ENCODE assay signal across 26 mouse cellular contexts in genomic region chr2:65214556-65214955, GRCm38 (mm10). TPM values are rescaled to one million over a fixed set of nuclear protein-coding genes. Genes with fewer than 3 reads are reported as not detected.
DNase-seq lines count a peak whose midpoint lies in the region; ATAC-seq and TF ChIP-seq lines count a peak whose summit lies in the region.
"Had no signal": no experiment of that assay in that cellular context is flagged by ENCODE, and none has a peak within 500 bp of the region (broad histone marks: within the 10 kb centered on the region; RNA-seq: fewer than 3 reads in every experiment).

No protein-coding gene starts in this region.

- H3K9me3 ChIP-seq in kidney, embryonic 14.5 days (ENCODE audit: control insufficient read depth, low read length): no peaks in the 10 kb centered on the region
- H3K9me3 ChIP-seq in intestine, embryonic 16.5 days (ENCODE audit: control insufficient read depth, low read length): peaks cover 2% of the 10 kb centered on the region; the same call in 1 of the 2 replicates
- H3K9me3 ChIP-seq in stomach, embryonic 14.5 days (ENCODE audit: control insufficient read depth, low read depth, low read length): no peaks in the 10 kb centered on the region
- H3K9me3 ChIP-seq in stomach, postnatal 0 days (ENCODE audit: control insufficient read depth, low read length): no peaks in the 10 kb centered on the region
- H3K9me3 ChIP-seq: embryonic facial prominence, embryonic 10.5 days; embryonic facial prominence, embryonic 13.5 days; forebrain, embryonic 12.5 days; forebrain, embryonic 15.5 days; heart, embryonic 10.5 days; heart, embryonic 13.5 days had no signal

- ATAC-seq in kidney, embryonic 14.5 days (ENCODE audit: low FRiP score, low TSS enrichment): 0 out of 2 replicates have a peak, but pooled peaks have one; percentile 43
- peak; percentile 54 for ATAC-seq in intestine, embryonic 16.5 days
- ATAC-seq in stomach, embryonic 14.5 days (ENCODE audit: insufficient number of reproducible peaks, insufficient read depth, low FRiP score, low read depth): peak; percentile 34; the same call in 1 of the 2 replicates
- peak; percentile 68; the same call in 1 of the 2 replicates for ATAC-seq in stomach, postnatal 0 days (ENCODE audit: low FRiP score, low TSS enrichment)
- ATAC-seq: activated CD4-positive, CD25-positive, alpha-beta regulatory T cell, adult 4 months; forebrain, embryonic 15.5 days had no signal

- H3K27ac ChIP-seq in kidney, embryonic 14.5 days (ENCODE audit: low read depth, low read length): no peak overlapping the region; the same call in 1 of the 2 replicates
- H3K27ac ChIP-seq in intestine, embryonic 16.5 days (ENCODE audit: low read length): no peak overlapping the region
- no peak overlapping the region for H3K27ac ChIP-seq in stomach, embryonic 14.5 days (ENCODE audit: low read length)
- no peak overlapping the region for H3K27ac ChIP-seq in stomach, postnatal 0 days (replicated peaks)
- H3K27ac ChIP-seq: embryonic facial prominence, embryonic 10.5 days; embryonic facial prominence, embryonic 13.5 days; forebrain, embryonic 12.5 days; forebrain, embryonic 15.5 days; heart, adult 2 months; heart, embryonic 10.5 days; heart, embryonic 13.5 days; hindbrain, embryonic 14.5 days had no signal

- H3K9ac ChIP-seq in kidney, embryonic 14.5 days (ENCODE audit: low read depth, low read length): no peak overlapping the region
- H3K9ac ChIP-seq in intestine, embryonic 16.5 days (ENCODE audit: low read depth, low read length): no peak overlapping the region
- no peak overlapping the region for H3K9ac ChIP-seq in stomach, embryonic 14.5 days (replicated peaks; ENCODE audit: low read depth, low read length)
- no peak overlapping the region for H3K9ac ChIP-seq in stomach, postnatal 0 days (ENCODE audit: low read length)
- H3K9ac ChIP-seq: embryonic facial prominence, embryonic 13.5 days; forebrain, embryonic 12.5 days; forebrain, embryonic 15.5 days; heart, embryonic 13.5 days; hindbrain, embryonic 14.5 days had no signal

- H3K4me3 ChIP-seq in kidney, embryonic 14.5 days (ENCODE audit: low read length): no peak overlapping the region
- H3K4me3 ChIP-seq in intestine, embryonic 16.5 days (ENCODE audit: low read length): no peak overlapping the region
- no peak overlapping the region for H3K4me3 ChIP-seq in stomach, embryonic 14.5 days (ENCODE audit: low read depth, low read length)
- no peak overlapping the region for H3K4me3 ChIP-seq in stomach, postnatal 0 days (ENCODE audit: low read depth, low read length)
- H3K4me3 ChIP-seq: embryonic facial prominence, embryonic 10.5 days; embryonic facial prominence, embryonic 13.5 days; erythroblast, embryonic 14.5 days; forebrain, embryonic 12.5 days; forebrain, embryonic 15.5 days; heart, adult 2 months; heart, embryonic 10.5 days; heart, embryonic 13.5 days had no signal

- no peak for TF ChIP-seq EP300 in stomach, postnatal 0 days (optimal IDR thresholded peaks at IDR 0.05)

- H3K27me3 ChIP-seq in kidney, embryonic 14.5 days (ENCODE audit: control insufficient read depth, insufficient read depth, low read length): no peaks in the 10 kb centered on the region
- no peaks in the 10 kb centered on the region for H3K27me3 ChIP-seq in intestine, embryonic 16.5 days (replicated peaks; ENCODE audit: control insufficient read depth, insufficient read depth, low read length)
- H3K27me3 ChIP-seq in stomach, embryonic 14.5 days (ENCODE audit: control insufficient read depth, insufficient read depth, low read length): no peaks in the 10 kb centered on the region
- H3K27me3 ChIP-seq in stomach, postnatal 0 days (ENCODE audit: control insufficient read depth, insufficient read depth, low read length): no peaks in the 10 kb centered on the region
- H3K27me3 ChIP-seq: embryonic facial prominence, embryonic 13.5 days; forebrain, embryonic 12.5 days; forebrain, embryonic 15.5 days; heart, embryonic 13.5 days had no signal

- DNase-seq in kidney, adult 8-10 months: no peak
- DNase-seq in stomach, postnatal 0 days (ENCODE audit: low spot score): no peak
- no peak for DNase-seq in T-cell, adult 2 months (ENCODE audit: low spot score)
- DNase-seq: adrenal gland, adult 8-10 months; adrenal gland, postnatal 25 days; cerebellum, adult 11-12 months; cerebellum, adult 8-10 months; cerebellum, postnatal 10 days; cerebellum, postnatal 36 days; embryo, embryonic 11 days; gastrocnemius, postnatal 25 days; heart, adult 2 months; heart, postnatal 14 days; heart, postnatal 4 days had no signal

- H3K4me1 ChIP-seq in kidney, embryonic 14.5 days (ENCODE audit: control insufficient read depth, insufficient read depth, low read length): peaks cover 7% of the 10 kb centered on the region; the same call in 1 of the 2 replicates
- H3K4me1 ChIP-seq in intestine, embryonic 16.5 days (ENCODE audit: control insufficient read depth, insufficient read depth, low read length): peaks cover 15% of the 10 kb centered on the region
- peaks cover 2% of the 10 kb centered on the region; the same call in 1 of the 2 replicates for H3K4me1 ChIP-seq in stomach, embryonic 14.5 days (ENCODE audit: control insufficient read depth, insufficient read depth, low read length)
- no peaks in the 10 kb centered on the region; the same call in 1 of the 2 replicates for H3K4me1 ChIP-seq in stomach, postnatal 0 days (replicated peaks; ENCODE audit: control insufficient read depth, insufficient read depth)
- H3K4me1 ChIP-seq: embryonic facial prominence, embryonic 13.5 days; forebrain, embryonic 15.5 days; heart, embryonic 10.5 days; heart, embryonic 13.5 days had no signal

- no peak overlapping the region for H3K4me2 ChIP-seq in kidney, embryonic 14.5 days (replicated peaks; ENCODE audit: low read depth, low read length)
- H3K4me2 ChIP-seq in intestine, embryonic 16.5 days (ENCODE audit: low read depth, low read length): no peak overlapping the region
- no peak overlapping the region for H3K4me2 ChIP-seq in stomach, embryonic 14.5 days (replicated peaks; ENCODE audit: low read depth, low read length)
- no peak overlapping the region for H3K4me2 ChIP-seq in stomach, postnatal 0 days (replicated peaks; ENCODE audit: low read depth)
- H3K4me2 ChIP-seq: embryonic facial prominence, embryonic 13.5 days; forebrain, embryonic 12.5 days; forebrain, embryonic 15.5 days; heart, embryonic 13.5 days; hindbrain, embryonic 14.5 days had no signal

- H3K36me3 ChIP-seq in kidney, embryonic 14.5 days (ENCODE audit: control insufficient read depth, insufficient read depth, low read length): no peaks in the 10 kb centered on the region
- no peaks in the 10 kb centered on the region for H3K36me3 ChIP-seq in intestine, embryonic 16.5 days (ENCODE audit: control insufficient read depth, insufficient read depth, low read length)
- H3K36me3 ChIP-seq in stomach, embryonic 14.5 days (ENCODE audit: control insufficient read depth, insufficient read depth, low read length): no peaks in the 10 kb centered on the region
- H3K36me3 ChIP-seq in stomach, postnatal 0 days (ENCODE audit: control insufficient read depth, insufficient read depth, low read length): no peaks in the 10 kb centered on the region
- H3K36me3 ChIP-seq: embryonic facial prominence, embryonic 10.5 days; embryonic facial prominence, embryonic 13.5 days; forebrain, embryonic 12.5 days; forebrain, embryonic 15.5 days; heart, embryonic 10.5 days; heart, embryonic 13.5 days had no signal

- WGBS in kidney, embryonic 14.5 days: 86% methylated on average over 1 of the region's 1 CpGs
- WGBS in intestine, embryonic 16.5 days: 89% methylated on average over 1 of the region's 1 CpGs
- 93% methylated on average over 1 of the region's 1 CpGs for WGBS in stomach, embryonic 14.5 days
- WGBS in stomach, postnatal 0 days: 63% methylated on average over 1 of the region's 1 CpGs

- TF ChIP-seq CTCF in stomach, postnatal 0 days (IDR thresholded peaks at IDR 0.05; ENCODE audit: low read depth): no peak

RNA-seq across cellular contexts. Expression of gene Cobll1, which starts 24.6 kb away (rescaled TPM):
- 11.4 and 24.7 TPM in 2 replicates for polyA plus RNA-seq in kidney, embryonic 14.5 days (2014; fragmentation: Nextera tagmentation; extraction: Ambion mirVana)
- polyA plus RNA-seq in intestine, embryonic 16.5 days (2015; fragmentation: Nextera tagmentation; extraction: Ambion mirVana): 20.2 and 23.6 TPM in 2 replicates
- polyA plus RNA-seq in stomach, embryonic 14.5 days (2014; fragmentation: Nextera tagmentation; extraction: Ambion mirVana): 17.2 and 17.4 TPM in 2 replicates
- polyA plus RNA-seq in stomach, postnatal 0 days (2015; fragmentation: Nextera tagmentation; extraction: Ambion mirVana): 9.3 and 10.3 TPM in 2 replicates
- polyA plus RNA-seq: erythroblast, embryonic 14.5 days had no signal
